Mouse (Mus musculus) B cell, adult 67 days (primary cell): Measurements from ENCODE around the gene Apoa2. TPM values are rescaled to one million over a fixed set of nuclear protein-coding genes. Genes with fewer than 3 reads are reported as not detected.

Experiments used
- total RNA-seq, 2 experiments: library from RNA; stranded (reverse); gene quantifications; 4 replicates each; pipeline ENCODE4 v1.2.4; 2023

Gene Apoa2
- total RNA-seq = not detected

DNA sequence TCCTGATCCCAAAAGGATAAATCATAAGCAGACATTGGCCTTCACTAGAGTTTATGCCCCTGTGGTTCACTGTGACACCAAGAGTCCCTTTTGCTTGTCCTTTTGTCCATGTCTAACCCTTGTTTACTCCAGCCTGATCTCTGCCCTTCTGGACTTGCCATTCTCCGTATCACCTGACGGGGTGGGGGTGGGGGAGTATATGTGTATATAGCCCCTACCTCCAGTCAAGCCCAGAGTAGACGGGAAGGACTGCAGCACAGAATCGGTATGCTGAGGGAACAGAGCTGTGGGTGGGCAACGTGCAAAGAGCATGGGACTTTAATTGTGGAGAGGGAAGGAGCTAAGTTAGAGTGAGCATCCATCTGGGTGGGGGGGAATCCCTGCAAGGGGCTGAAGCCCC, at the start of gene Apoa2:
Gene Apoa2 (plus strand): TSS at position 198 of the 400 bp plus-strand sequence.

DNA sequence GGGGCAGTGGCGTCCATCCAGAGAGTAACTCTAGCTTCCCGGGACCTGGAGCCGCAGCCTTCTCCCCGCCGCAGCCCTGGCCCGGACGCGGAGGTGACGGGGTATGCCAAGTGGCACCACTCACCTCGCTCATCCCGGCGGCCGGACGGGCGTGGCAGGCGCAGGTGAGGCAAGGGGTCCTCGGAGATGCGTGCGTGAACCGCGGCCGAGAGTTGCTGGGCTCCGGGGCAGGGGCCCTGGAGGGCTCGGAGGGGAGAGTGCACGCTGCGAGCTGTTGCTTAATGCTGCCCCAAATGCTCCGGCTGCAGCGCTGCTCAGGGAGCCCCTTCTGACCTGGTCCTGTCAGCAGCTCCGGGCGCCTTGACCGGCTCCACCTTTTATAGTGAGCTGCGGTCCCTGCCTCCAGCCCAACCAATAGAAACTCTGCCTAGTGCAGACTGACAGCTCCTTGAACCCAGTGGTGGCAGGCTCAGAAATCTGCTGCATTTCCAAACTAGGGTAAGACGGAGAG, 28.9 kb upstream of the Apoa2 start, which contains the start of gene Pcp4l1:
Gene Pcp4l1 (minus strand): TSS at position 382 of the 511 bp plus-strand sequence.

DNA sequence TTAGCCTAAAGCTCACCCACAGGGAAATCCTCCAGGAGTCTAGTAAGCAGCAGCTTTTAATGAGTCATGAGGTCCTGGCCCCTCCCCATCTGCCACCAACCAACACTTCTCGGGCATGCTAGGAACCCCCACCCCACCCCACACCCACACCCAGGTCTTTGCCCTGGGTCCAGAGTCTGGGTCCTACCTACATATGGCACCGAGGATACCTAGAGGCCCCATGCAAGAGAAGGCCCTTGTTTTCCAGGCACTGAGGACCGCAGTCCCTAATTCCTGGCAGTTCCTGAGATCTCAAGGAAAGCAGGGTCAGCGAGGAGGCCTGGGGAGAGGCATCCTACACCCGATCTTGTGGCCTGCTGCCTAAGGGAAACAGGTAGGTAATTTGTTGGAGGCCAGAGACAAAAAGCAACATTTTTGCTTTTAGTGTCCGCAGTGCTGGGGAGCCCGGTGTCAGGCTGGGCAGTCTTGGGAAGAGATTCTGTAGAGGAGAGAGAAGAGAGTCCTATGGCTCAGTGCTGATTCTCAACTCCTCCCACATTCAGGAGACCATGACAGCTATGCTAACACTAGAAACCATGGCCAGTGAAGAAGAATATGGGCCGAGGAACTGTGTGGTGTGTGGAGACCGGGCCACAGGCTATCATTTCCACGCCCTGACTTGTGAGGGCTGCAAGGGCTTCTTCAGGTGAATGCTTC, 10.9 kb upstream of the Apoa2 start, which contains the start of gene Nr1i3:
Gene Nr1i3 (plus strand): TSS at position 170 of the 696 bp plus-strand sequence.

DNA sequence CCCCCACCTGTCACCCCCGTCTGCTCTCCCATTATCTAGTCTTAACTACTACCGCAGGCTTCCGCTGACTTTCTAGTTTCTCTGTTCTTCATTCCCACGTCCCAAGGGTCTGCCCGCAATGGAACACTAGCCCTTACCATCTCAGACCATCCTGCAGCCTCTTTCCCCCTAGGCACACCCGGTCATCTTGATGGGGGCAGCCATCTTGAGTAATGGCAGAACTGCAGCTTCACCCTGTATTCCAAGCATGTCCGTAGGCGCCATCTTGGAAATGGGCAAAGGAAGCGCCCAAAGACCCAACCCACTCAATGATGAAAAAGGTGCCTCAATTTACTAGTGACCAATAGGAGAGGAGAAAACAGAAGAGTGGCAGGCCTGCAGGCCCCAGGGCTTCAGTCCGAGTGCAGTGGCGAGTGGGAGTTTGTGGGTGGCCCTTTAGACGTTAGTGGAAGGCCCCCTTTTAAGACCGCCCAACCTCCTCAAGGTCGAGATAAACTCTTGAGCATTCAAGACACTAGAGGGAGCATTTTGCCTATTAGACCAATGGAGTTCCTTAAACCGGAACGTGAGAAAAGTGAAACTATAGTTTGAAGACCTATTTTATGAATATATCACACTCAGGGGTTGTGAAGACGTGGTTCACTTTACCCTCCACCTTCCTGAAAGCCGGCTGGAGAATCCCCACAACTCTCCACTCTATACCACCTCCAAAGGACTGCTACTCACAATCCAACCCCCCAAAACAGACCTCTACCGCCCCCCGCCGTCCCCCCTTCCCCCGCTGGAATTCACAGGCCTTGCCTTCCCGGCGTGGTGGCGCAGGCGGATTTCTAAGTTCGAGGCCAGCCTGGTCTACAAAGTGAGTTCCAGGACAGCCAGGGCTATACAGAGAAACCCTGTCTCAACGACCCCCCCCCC, 2.4 kb upstream of the Apoa2 start, which contains the start of gene Tomm40l:
Gene Tomm40l (minus strand): TSS at position 277 of the 918 bp plus-strand sequence.

DNA sequence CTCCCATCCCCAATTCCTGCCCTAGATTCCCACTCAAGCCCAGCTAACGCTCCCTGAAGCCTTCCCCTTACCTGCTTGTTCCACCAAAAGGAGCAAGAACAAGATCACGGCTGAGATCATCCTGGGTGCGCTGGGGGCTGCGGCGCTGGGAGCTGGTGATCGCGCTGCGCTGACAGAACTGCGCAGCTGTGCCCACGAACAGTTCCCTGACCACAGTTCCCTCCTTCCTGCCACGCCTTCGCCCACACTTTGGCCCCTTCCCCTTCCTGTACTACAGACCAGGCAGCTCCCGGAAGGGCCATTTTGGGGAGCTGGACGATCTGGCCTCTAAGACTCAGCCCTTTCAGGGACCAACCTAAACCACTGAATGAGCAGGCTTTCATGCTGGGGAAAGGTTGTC, 9.3 kb downstream of the Apoa2 start, which contains the start of gene Fcer1g:
Gene Fcer1g (minus strand): TSS at position 240 of the 400 bp plus-strand sequence.

DNA sequence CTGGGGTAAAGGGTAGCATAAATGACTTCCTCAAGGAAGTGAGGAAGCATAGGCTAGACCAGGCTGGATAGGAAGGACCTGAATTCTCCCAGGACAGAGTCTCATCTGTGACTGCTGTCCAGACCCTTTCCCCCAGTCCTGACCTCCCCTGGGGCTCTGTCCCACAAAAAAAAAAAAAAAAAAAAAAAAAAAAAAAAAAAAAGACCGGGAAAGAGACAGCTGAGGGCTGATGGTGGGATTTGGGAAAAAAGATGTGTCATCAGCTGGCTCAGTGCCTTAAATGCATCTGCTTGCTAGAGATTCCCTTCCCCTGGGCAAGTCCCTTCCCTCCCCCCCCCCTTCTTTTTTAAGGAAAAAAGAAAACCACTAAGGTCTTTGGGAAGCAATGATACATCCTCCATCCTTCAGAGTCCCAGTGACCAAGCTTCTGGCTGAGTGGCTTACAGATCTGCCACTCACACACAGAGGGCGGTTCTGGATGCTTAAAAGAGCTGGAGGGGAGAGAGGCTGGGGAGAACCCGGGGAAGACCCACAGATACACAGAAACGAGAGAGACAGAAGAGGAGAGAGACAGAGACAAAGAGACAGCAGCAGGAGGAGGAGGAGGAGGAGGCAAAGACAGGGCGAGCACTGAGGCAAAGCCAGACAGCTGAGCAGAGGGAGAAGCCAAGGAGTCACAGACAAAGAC, 25.2 kb downstream of the Apoa2 start, which contains the start of gene Adamts4:
Gene Adamts4 (plus strand): TSS at position 509 of the 688 bp plus-strand sequence.

DNA sequence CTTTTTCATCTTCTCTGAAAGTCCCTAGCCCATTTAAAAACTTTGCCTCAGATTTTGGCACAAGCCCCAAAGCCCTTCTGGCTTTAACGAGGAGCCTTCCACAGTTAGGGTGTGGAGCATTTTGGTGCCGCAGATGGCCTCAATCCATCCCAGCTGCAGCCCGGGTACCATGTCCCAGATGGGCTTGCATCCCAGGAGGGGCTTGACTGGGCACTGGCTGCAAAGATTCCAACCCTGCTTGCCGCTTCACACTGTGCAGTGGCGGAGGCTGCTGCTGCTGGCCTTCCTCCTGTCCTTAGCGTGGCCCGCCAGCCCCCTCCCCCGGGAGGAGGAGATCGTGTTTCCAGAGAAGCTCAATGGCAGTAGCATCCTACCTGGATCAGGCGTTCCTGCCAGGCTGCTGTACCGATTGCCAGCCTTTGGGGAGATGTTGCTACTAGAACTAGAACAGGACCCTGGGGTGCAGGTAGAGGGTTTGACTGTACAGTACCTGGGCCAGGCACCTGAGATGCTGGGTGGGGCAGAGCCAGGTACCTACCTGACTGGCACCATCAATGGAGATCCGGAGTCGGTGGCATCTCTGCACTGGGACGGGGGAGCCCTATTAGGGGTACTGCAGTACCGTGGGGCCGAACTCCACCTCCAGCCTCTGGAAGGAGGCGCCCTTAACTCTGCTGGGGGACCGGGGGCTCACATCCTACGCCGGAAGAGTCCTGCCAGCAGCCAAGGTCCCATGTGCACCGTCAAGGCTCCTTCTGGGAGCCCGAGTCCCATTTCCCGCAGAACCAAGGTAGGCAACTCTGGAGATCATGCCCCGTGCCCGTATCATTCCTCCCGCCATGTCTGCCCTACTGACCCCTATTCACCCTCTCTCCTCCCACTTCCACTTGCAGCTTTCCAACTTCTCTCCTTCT, 26.1 kb downstream of the Apoa2 start, which contains the start of gene Ndufs2:
Gene Ndufs2 (minus strand): TSS at position 709 of the 914 bp plus-strand sequence.

DNA sequence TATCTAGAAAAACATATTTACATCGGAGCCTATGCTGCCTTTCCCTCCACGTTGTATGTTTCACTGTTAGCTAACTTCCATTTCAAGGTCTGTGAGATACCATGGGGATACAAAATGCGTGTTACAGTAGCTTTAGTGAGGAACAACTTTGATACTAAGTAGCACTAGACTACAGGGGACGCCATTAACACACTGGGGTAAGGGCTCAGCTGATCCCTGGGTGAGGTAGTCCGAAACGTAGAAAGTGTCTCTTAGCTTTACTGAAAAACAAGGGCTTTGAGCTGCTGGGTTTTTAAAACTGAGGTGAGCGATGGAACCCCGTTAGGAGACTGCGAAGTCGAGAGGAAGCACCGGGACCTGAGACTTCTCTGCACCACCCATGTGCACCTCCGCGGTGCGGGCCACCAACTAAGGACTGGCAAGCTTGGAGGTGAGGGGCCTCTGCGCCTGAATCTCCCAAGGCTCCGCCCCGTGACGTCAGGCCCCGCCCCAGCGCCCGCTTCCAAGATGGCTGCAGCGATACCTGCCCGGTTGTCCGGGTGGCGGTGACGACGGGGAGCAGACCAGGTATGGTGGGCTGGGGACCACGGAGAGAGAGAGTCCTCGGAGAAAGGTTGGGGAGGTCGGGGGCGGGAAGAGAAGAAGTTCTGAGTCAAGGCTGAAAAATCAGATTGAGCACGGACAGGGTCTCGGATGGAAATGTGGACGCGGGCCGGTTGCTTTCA, 45.2 kb downstream of the Apoa2 start, which contains the start of gene B4galt3:
Gene B4galt3 (plus strand): TSS at position 481 of the 725 bp plus-strand sequence.

Other genes with a start within 250 kb of the Apoa2 start
- 100 to 1,000 TPM; 229 to 275 TPM for gene Fcgr2b, start 248.5 kb upstream of the Apoa2 start, total RNA-seq
- 1 to 10 TPM in 1 of 2 experiments, not detected in 1; 1.2 TPM for gene Fcgr4, start 206.1 kb upstream of the Apoa2 start, total RNA-seq
- gene Fcgr3, start 160.1 kb upstream of the Apoa2 start, total RNA-seq = 1 to 10 TPM in 1 of 2 experiments, under 1 TPM in 1; 0.44 to 3.6 TPM
- 1 to 10 TPM in 1 of 2 experiments, under 1 TPM in 1; 0.75 to 1.0 TPM for gene Cfap126, start 111.1 kb upstream of the Apoa2 start, total RNA-seq
- 100 to 1,000 TPM in 1 of 2 experiments, 10 to 100 TPM in 1; 81.8 to 104 TPM for gene Sdhc, start 74.5 kb upstream of the Apoa2 start, total RNA-seq
- not detected for gene Mpz, start 74.3 kb upstream of the Apoa2 start, total RNA-seq
- not detected for gene Pcp4l1, start 28.8 kb upstream of the Apoa2 start, total RNA-seq
- not detected for gene Nr1i3, start 11.1 kb upstream of the Apoa2 start, total RNA-seq
- gene Tomm40l, start 2.5 kb upstream of the Apoa2 start, total RNA-seq = 10 to 100 TPM; 21.2 to 22.8 TPM
- gene Fcer1g, start 9.3 kb downstream of the Apoa2 start, total RNA-seq = 1 to 10 TPM; 1.5 to 6.4 TPM
- not detected for gene Adamts4, start 25.4 kb downstream of the Apoa2 start, total RNA-seq
- gene Ndufs2, start 26.3 kb downstream of the Apoa2 start, total RNA-seq = 100 to 1,000 TPM; 131 to 140 TPM
- 100 to 1,000 TPM in 1 of 2 experiments, 10 to 100 TPM in 1; 96.6 to 105 TPM for gene B4galt3, start 45.3 kb downstream of the Apoa2 start, total RNA-seq
- gene Ppox, start 56.1 kb downstream of the Apoa2 start, total RNA-seq = 10 to 100 TPM; 62.8 to 71.7 TPM
- 10 to 100 TPM; 59.3 to 66.9 TPM for gene Usp21, start 62.9 kb downstream of the Apoa2 start, total RNA-seq
- gene Ufc1, start 70.0 kb downstream of the Apoa2 start, total RNA-seq = 10 to 100 TPM; 46.1 to 46.6 TPM
- 10 to 100 TPM; 40.6 to 43.6 TPM for gene Dedd, start 104.1 kb downstream of the Apoa2 start, total RNA-seq
- 10 to 100 TPM; 29.2 to 29.4 TPM for gene Nit1, start 120.6 kb downstream of the Apoa2 start, total RNA-seq
- 10 to 100 TPM; 57.3 to 70.0 TPM for gene Pfdn2, start 120.6 kb downstream of the Apoa2 start, total RNA-seq
- gene Klhdc9, start 135.7 kb downstream of the Apoa2 start, total RNA-seq = under 1 TPM in 1 of 2 experiments, not detected in 1; 0.70 TPM
- under 1 TPM in 1 of 2 experiments, not detected in 1; 0.32 TPM for gene Nectin4, start 145.0 kb downstream of the Apoa2 start, total RNA-seq
- gene Arhgap30, start 163.9 kb downstream of the Apoa2 start, total RNA-seq = 100 to 1,000 TPM; 326 to 330 TPM
- 100 to 1,000 TPM; 190 to 199 TPM for gene Usf1, start 186.3 kb downstream of the Apoa2 start, total RNA-seq
- 10 to 100 TPM; 13.0 to 13.2 TPM for gene Tstd1, start 193.8 kb downstream of the Apoa2 start, total RNA-seq
- 1 to 10 TPM in 1 of 2 experiments, under 1 TPM in 1; 0.64 to 1.3 TPM for gene F11r, start 212.5 kb downstream of the Apoa2 start, total RNA-seq